Comparison of ENCODE assay signal across 17 mouse cellular contexts in the genomic region with DNA sequence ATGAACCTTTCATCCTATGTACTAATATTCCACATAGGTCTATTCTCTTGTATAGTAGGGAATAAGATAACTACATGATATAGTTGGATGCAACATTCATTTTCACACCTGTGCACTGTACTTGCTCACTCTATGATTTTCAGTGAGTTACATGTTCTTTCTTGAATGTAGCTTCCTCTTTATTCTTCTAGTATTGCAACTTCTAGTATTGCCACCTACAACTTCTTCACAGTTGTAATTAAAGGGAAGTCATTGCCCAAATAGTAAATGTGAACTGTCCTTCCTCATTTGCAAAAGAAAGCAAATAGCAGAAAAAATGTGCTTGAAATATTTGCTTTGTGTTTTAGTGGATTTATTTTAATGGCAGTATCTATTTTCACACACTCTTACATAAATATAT.
"Had no signal": no experiment of that assay in that cellular context is flagged by ENCODE, and none has a peak within 500 bp of the region (broad histone marks: within the 10 kb centered on the region; RNA-seq: fewer than 3 reads in every experiment).

No protein-coding gene starts in this region.

- DNase-seq: gastrocnemius, adult 2 months; gastrocnemius, postnatal 10 days; gastrocnemius, postnatal 25 days; heart, adult 11 months; heart, adult 2 months; heart, postnatal 14 days; heart, postnatal 36 days; kidney, adult 18-20 months; kidney, adult 8-10 months; kidney, postnatal 10 days; kidney, postnatal 25 days; kidney, postnatal 4 days; liver had no signal

- ATAC-seq: hindbrain, embryonic 16.5 days; inflammation-experienced regulatory T-cells, adult 6 months; intestine, embryonic 15.5 days; intestine, postnatal 0 days had no signal
